Mouse (Mus musculus) ES-E14 (cell line): ENCODE results near the gene Pccb.

ENCODE experiments used
- MAFK ChIP-seq: IDR thresholded peaks from 2 replicates; pipeline ENCODE4 v1.6.1; 2014; ENCODE audit warnings: mild to moderate bottlenecking, low read depth, low read length, inconsistent platforms; ENCODE audit not compliant: insufficient read depth
- ZC3H11A ChIP-seq: IDR thresholded peaks from 2 replicates; pipeline ENCODE4 v1.6.1; 2012; ENCODE audit warnings: low read depth, mild to moderate bottlenecking, inconsistent platforms, low read length, borderline replicate concordance

DNA sequence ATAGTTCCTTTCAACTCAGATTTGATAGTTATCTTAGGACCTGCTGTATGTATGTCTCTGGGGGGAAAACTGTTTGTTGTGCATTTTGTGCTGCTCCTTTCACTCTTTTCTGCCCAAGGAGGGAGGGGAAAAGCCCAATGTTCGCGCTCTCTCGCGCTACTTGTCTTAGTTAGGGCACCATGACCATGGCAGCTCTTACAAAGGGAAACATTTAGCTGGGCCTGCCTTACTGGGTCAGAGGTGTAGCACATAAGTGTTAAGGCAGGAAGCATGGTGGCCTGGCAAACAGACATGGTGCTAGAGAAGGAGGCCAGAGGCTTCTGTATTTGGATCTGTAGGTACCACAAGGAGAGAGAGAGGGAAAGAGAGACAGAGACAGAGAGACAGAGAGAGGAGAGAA, 43.9 kb upstream of the Pccb start:
- TF ChIP-seq MAFK (no peak), ZC3H11A (no peak)
